Mouse (Mus musculus) neural tube, embryonic 11.5 days (tissue): ENCODE measurements around the gene Erbb3. TPM values are rescaled to one million over a fixed set of nuclear protein-coding genes. Genes with fewer than 3 reads are reported as not detected.
"Not testable (repeated sequence)": the region's sequence is repeated elsewhere in the genome, so short reads cannot be mapped to it uniquely, and the experiment has no call there.

Experiments
- ATAC-seq: fragments of 200-750 bp; cut with Nextera tagmentation; 2 replicates; pipeline ENCODE4 v1.8.0; 2017; ENCODE audit warnings: moderate number of reproducible peaks, mild to moderate bottlenecking, moderate TSS enrichment, moderate library complexity; ENCODE audit not compliant: insufficient read depth, low FRiP score, low TSS enrichment
- DNase-seq: peaks from one replicate; pipeline ENCODE4 v3.0.0-alpha.2; 2015; ENCODE audit warnings: low spot score
- H3K27ac ChIP-seq: fragments of 300-500 bp; sonication (generic); 2 replicates; pipeline ENCODE4 v1.5.1; 2014; ENCODE audit warnings: low read depth, mild to moderate bottlenecking, low read length
- H3K27me3 ChIP-seq: fragments of 300-500 bp; sonication (generic); 2 replicates; pipeline ENCODE4 v1.6.1; 2014; ENCODE audit warnings: mild to moderate bottlenecking, low read length, mixed read lengths; ENCODE audit not compliant: control insufficient read depth, insufficient read depth
- H3K36me3 ChIP-seq: fragments of 300-500 bp; sonication (generic); 2 replicates; pipeline ENCODE4 v1.6.1; 2014; ENCODE audit warnings: mild to moderate bottlenecking, low read length, moderate library complexity, mixed read lengths; ENCODE audit not compliant: control insufficient read depth, insufficient read depth
- H3K4me1 ChIP-seq: fragments of 300-500 bp; sonication (generic); 2 replicates; pipeline ENCODE4 v1.6.1; 2014; ENCODE audit warnings: low read length, mixed read lengths; ENCODE audit not compliant: control insufficient read depth, insufficient read depth
- H3K4me2 ChIP-seq: fragments of 300-500 bp; sonication (generic); 2 replicates; pipeline ENCODE4 v1.6.1; 2014; ENCODE audit warnings: low read depth, mild to moderate bottlenecking, moderate library complexity
- H3K4me3 ChIP-seq: fragments of 300-500 bp; sonication (generic); 2 replicates; pipeline ENCODE4 v1.5.1; 2014; ENCODE audit warnings: low read depth, low read length
- H3K9ac ChIP-seq: fragments of 300-500 bp; sonication (generic); 2 replicates; pipeline ENCODE4 v1.6.1; 2014; ENCODE audit warnings: mild to moderate bottlenecking, low read length
- H3K9me3 ChIP-seq: fragments of 300-500 bp; sonication (generic); 2 replicates; pipeline ENCODE4 v1.6.1; 2016; ENCODE audit warnings: low read length; ENCODE audit not compliant: control insufficient read depth
- WGBS: fragments of 180-500 bp; shearing (Covaris S2); extraction: QIAGEN DNeasy Blood & Tissue Kit; methylation state at CpG from one replicate; pipeline ENCODE4 v1.1.7; 2014; 5-methylcytosine and 5-hydroxymethylcytosine counted together
- polyA plus RNA-seq: library from polyadenylated mRNA; unstranded; fragments of >200 nt; fragmentation: Nextera tagmentation; extraction: Ambion mirVana; gene quantifications from 2 replicates; pipeline ENCODE4 v1.2.1, GENCODE M21; 2014

Erbb3 gene
- polyA plus RNA-seq, 1 experiment from 2014 or later = 17.3 TPM

DNA sequence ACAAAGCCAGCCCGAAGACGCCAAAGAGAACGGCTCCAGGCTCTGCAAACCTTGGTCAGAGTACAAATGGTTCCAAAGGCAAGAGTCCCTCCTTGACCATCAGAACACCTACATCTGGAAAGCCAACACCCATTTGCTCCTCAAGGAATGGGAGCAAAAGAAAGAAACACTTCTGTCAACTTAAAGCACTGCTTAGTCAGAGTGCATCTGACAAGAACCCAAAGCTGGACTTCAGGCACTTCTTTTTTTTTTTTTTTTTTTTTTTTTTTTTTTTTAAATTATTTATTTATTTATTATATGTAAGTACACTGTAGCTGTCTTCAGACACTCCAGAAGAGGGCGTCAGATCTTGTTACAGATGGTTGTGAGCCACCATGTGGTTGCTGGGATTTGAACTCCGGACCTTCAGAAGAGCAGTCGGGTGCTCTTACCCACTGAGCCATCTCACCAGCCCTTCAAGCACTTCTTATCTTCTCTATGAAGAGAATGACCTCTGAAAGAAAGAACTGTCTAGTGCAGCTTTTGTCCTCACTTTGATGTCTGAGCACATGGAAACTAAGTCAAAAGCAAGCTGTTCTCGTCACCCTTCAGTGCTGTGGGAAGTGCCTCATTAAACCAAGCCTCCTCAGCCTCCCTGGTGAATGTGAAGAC, 26.5 kb upstream of the Erbb3 start:
- not testable (repeated sequence) for H3K27me3 ChIP-seq, DNase-seq, H3K4me2 ChIP-seq, H3K9ac ChIP-seq, ATAC-seq, H3K27ac ChIP-seq, H3K9me3 ChIP-seq, H3K4me1 ChIP-seq, H3K36me3 ChIP-seq, H3K4me3 ChIP-seq
- WGBS = 89% methylated on average over 6 of the region's 7 CpGs

DNA sequence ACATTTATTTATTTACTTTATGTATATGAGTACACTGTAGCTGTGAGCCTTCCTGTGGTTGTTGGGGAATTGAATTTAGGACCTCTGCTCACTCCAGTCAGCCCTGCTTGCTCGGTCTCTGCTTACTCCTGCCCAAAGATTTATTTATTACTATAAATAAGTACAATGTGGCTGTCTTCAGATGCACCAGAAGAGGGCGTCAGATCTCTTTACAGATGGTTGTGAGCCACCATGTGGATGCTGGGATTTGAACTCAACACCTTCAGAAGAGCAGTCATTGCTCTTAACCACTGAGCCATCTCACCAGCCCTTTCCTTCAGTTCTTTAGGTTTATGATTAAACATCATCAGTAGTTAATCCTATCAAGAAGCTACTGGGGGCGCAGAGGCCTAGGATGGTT, 25.5 kb upstream of the Erbb3 start:
- ATAC-seq (no peak), DNase-seq (no peak)
- Histone ChIP-seq H3K9ac (no peak overlapping the region), H3K9me3 (no peaks in the 10 kb centered on the region), H3K27ac (no peak overlapping the region), H3K36me3 (no peaks in the 10 kb centered on the region), H3K4me1 (no peaks in the 10 kb centered on the region), H3K4me2 (no peak overlapping the region), H3K4me3 (no peak overlapping the region), H3K27me3 (no peaks in the 10 kb centered on the region)
- 60% methylated on average over 3 of the region's 3 CpGs for WGBS

- ATAC-seq = not testable (repeated sequence)
Measured at GRCm38 (mm10) chr10:128613820-128614219, 24.4 kb upstream of the Erbb3 start.

DNA sequence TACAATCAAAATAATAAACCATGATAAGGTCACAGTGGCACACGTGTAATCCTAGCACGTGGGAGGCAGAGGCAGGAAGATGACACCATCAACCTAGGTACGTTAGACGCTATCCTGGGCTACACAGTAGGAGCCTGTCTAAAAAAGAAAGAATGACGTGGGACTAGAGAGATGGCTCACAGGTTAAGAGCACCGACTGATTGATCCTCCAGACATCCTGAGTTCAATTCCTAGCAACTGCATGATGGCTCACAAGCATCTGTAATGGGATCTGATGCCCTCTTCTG, 23.6 kb upstream of the Erbb3 start:
- Histone ChIP-seq H3K27me3 (no peaks in the 10 kb centered on the region), H3K4me2 (no peak overlapping the region), H3K27ac (no peak overlapping the region), H3K4me3 (no peak overlapping the region), H3K9ac (no peak overlapping the region), H3K4me1 (no peaks in the 10 kb centered on the region), H3K36me3 (no peaks in the 10 kb centered on the region), H3K9me3 (no peaks in the 10 kb centered on the region)
- no peak for ATAC-seq
- DNase-seq = no peak
- 44% methylated on average over 6 of the region's 6 CpGs for WGBS

More at GRCm38 (mm10) chr10:128613820-128614219, 24.4 kb upstream of the Erbb3 start:
- H3K27me3 ChIP-seq, H3K4me2 ChIP-seq, H3K4me3 ChIP-seq, H3K27ac ChIP-seq, H3K4me1 ChIP-seq, H3K36me3 ChIP-seq, H3K9ac ChIP-seq, H3K9me3 ChIP-seq, DNase-seq: not testable (repeated sequence)
- WGBS = 71% methylated on average over 4 of the region's 4 CpGs

GRCm38 (mm10) chr10:128612433-128613153, 23.1 kb upstream of the Erbb3 start:
- WGBS = 18% methylated on average over 16 of the region's 16 CpGs
- peak; percentile 78 for DNase-seq
- Histone ChIP-seq H3K36me3 (no peaks in the 10 kb centered on the region), H3K27me3 (no peaks in the 10 kb centered on the region), H3K27ac (no peak overlapping the region), H3K9ac (no peak overlapping the region; the same call in 1 of the 2 replicates), H3K4me3 (no peak overlapping the region), H3K4me1 (no peaks in the 10 kb centered on the region), H3K9me3 (no peaks in the 10 kb centered on the region), H3K4me2 (no peak overlapping the region; the same call in 1 of the 2 replicates)
- ATAC-seq = 0 out of 2 replicates have a peak, but pooled peaks have one; percentile 60

DNA sequence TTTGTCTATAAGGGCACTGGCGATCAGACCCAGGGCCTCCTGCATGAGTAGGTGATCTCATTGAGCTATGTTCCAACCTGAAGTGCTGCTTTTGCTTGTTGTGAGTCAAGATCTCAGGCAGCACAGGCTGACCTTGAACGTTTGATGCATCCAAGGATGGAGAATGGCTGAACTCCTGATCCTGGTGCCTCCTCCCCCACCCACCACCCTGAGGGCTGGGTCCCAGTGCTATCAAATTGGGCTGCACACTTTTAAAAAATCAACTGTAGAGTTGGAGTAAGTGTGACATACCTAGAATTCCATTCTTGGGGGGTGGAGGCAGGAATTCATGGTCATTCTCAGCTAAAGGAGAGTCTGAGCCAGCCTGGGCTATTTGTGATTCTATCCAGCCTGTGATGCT, 17.0 kb upstream of the Erbb3 start:
- Histone ChIP-seq H3K9me3 (no peaks in the 10 kb centered on the region), H3K4me3 (no peak overlapping the region), H3K36me3 (no peaks in the 10 kb centered on the region), H3K27ac (no peak overlapping the region), H3K27me3 (no peaks in the 10 kb centered on the region), H3K4me1 (no peaks in the 10 kb centered on the region), H3K4me2 (no peak overlapping the region), H3K9ac (no peak overlapping the region)
- ATAC-seq = no peak
- 52% methylated on average over 2 of the region's 2 CpGs for WGBS
- no peak for DNase-seq

DNA sequence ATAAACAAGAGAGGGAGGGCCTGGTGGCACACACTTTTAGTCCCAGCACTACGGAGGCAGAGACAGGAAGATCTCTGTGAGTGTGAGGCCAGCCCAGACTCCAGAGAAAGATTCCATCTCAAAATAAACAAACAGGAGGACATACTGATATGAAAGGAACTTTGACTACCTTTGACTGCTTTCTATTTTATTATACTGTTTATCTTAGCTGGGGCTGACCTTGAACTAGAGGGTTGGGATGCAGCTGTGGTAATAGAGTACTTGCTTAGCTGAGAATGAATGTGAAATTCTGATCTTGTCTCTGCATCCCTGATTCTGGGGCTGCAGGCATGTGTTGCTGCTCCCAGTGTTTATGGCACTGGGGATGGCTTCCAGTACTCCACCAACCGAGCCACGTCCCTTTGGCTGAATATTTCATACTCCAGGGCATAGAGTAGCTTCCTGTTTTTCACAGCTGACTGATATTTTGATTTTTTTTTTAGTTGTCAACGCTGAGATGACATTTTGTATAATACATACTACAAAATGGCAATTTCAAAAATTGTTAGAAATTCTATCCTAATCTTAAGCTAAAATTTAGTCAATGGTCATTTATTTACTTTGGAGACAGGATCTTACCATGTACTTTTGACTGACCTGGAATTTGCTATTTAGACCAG, 13.1 kb upstream of the Erbb3 start:
- Histone ChIP-seq H3K4me3 (no peak overlapping the region), H3K27ac (no peak overlapping the region), H3K36me3 (no peaks in the 10 kb centered on the region), H3K4me2 (no peak overlapping the region), H3K9me3 (no peaks in the 10 kb centered on the region), H3K9ac (no peak overlapping the region), H3K27me3 (no peaks in the 10 kb centered on the region), H3K4me1 (no peaks in the 10 kb centered on the region)
- WGBS = 88% methylated on average over 4 of the region's 4 CpGs
- DNase-seq (no peak), ATAC-seq (no peak)

GRCm38 (mm10) chr10:128601499-128601898, 12.0 kb upstream of the Erbb3 start:
- WGBS = 74% methylated on average over 1 of the region's 1 CpGs
- H3K36me3 ChIP-seq = no peaks in the 10 kb centered on the region
- no peak overlapping the region for H3K4me2 ChIP-seq
- H3K4me3 ChIP-seq = no peak overlapping the region
- no peaks in the 10 kb centered on the region for H3K27me3 ChIP-seq
- no peak for DNase-seq
- H3K27ac ChIP-seq = no peak overlapping the region
- no peaks in the 10 kb centered on the region for H3K9me3 ChIP-seq
- H3K4me1 ChIP-seq = no peaks in the 10 kb centered on the region
- H3K9ac ChIP-seq = no peak overlapping the region
- ATAC-seq = no peak

- Histone ChIP-seq H3K4me2 (no peak overlapping the region), H3K4me1 (no peaks in the 10 kb centered on the region), H3K4me3 (no peak overlapping the region), H3K27ac (no peak overlapping the region), H3K36me3 (no peaks in the 10 kb centered on the region), H3K9me3 (no peaks in the 10 kb centered on the region), H3K27me3 (no peaks in the 10 kb centered on the region), H3K9ac (no peak overlapping the region)
- DNase-seq = no peak
- ATAC-seq = no peak
- 76% methylated on average over 2 of the region's 2 CpGs for whole genome bisulfite sequencing
Measured at GRCm38 (mm10) chr10:128598476-128598875, 9.0 kb upstream of the Erbb3 start.
